Mouse (Mus musculus) layer of hippocampus, adult 8-10 months (tissue): ENCODE measurements at regions not wholly inside any gene's neighbourhood (a gene's known extent, or its start where the extent isn't known, plus 50 kb on each side); places are given as distances from the start of the nearest gene placed in this dataset.
"Not testable (repeated sequence)": the region's sequence is repeated elsewhere in the genome, so short reads cannot be mapped to it uniquely, and the experiment has no call there.

Experiments
- DNase-seq, 2 experiments: peaks; one replicate each; pipeline ENCODE4 v3.0.0; 2022; ENCODE audit warnings: low spot score in 2 of 2

GRCm38 (mm10) chr5:3244067-3244466, 97.2 kb upstream of the Cdk6 start:
- not testable (repeated sequence) for DNase-seq

GRCm38 (mm10) chr5:3247333-3247732, 94.0 kb upstream of the Cdk6 start:
- DNase-seq, result no peak

- no peak for DNase-seq
Observed at GRCm38 (mm10) chr5:3250273-3250672, 91.0 kb upstream of the Cdk6 start.

- DNase-seq, result no peak
Observed at GRCm38 (mm10) chr5:3260289-3260688, 81.0 kb upstream of the Cdk6 start.

- not testable (repeated sequence) for DNase-seq
Observed at GRCm38 (mm10) chr5:3264988-3265738, 76.1 kb upstream of the Cdk6 start.

GRCm38 (mm10) chr5:3267021-3267420, 74.3 kb upstream of the Cdk6 start:
- DNase-seq, result no peak

GRCm38 (mm10) chr5:3269760-3270159, 71.5 kb upstream of the Cdk6 start:
- no peak for DNase-seq

- DNase-seq, result not testable (repeated sequence)
Observed at GRCm38 (mm10) chr5:3273140-3273539, 68.1 kb upstream of the Cdk6 start.

GRCm38 (mm10) chr5:3277241-3277640, 64.0 kb upstream of the Cdk6 start:
- DNase-seq, result not testable (repeated sequence)

- not testable (repeated sequence) for DNase-seq
Observed at GRCm38 (mm10) chr5:3278956-3279355, 62.3 kb upstream of the Cdk6 start.

- DNase-seq, result not testable (repeated sequence)
Observed at GRCm38 (mm10) chr5:3281911-3282506, 59.3 kb upstream of the Cdk6 start.

- DNase-seq, result no peak
Observed at GRCm38 (mm10) chr5:3283083-3283482, 58.2 kb upstream of the Cdk6 start.

- not testable (repeated sequence) for DNase-seq
Observed at GRCm38 (mm10) chr5:3284335-3284734, 57.0 kb upstream of the Cdk6 start.

GRCm38 (mm10) chr5:3289991-3290417, 51.3 kb upstream of the Cdk6 start:
- DNase-seq, result not testable (repeated sequence)
